Mouse (Mus musculus): ENCODE data around the gene Ostf1.

Ostf1 gene

DNA sequence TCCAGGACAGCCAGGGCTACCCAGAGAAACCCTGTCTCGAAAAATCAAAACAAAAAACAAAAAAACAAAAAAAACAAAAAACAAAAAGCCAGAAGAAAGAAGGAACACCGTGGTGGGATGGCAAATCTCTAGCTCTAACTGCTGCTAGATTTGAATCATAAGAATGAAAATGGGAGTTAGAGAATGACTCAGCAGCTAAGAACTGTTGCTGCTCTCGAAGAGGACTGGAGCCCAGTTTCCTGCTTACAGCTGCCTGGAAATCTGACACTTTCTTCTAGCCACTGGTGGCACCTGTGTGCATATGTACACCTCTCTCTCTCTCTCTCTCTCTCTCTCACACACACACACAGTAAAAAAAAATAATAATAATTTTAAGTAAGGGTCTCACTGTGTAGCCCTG is 14.8 kb upstream of the Ostf1 start:
- WGBS = 53% methylated on average over 3 of the region's 3 CpGs

DNA sequence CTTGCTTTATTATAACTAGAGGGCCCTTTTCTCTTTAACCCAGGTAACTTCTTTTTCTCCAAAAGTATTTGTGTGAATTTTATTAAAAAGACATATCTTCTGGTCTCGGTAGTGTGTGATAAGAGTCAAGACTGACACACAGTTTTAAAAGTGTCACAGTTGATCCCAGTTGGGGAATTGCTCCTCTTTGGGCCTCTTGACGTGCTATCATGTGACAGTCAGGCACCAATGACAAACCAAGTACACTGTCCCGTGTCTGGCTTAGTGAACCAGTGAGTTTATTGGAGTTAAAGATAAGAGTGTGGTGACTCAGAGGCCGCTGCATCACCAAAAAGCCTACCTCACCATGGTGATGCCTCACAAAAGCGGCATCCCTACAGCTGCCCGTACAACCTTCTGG is 12.5 kb upstream of the Ostf1 start:
- WGBS = 90% methylated on average over 6 of the region's 6 CpGs

DNA sequence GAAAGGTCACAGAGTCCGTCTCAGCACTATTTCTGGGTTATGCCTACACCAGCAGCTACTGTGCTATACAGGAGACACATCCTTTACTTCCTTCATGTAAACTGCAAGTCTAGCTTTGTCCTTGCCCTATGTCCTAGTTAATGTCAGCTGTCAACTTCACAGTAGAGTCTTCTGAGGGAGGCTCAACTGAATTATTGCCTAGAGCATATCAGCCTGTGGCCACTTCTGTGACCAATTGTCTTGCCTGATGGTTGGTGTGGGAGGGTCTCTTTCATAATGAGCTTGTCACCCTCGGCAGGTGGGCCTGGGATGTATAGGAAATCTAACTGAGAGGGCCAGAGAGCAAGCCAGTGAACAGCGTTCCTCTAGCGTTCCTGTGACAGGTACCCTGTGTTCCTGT is 11.8 kb upstream of the Ostf1 start:
- 81% methylated on average over 4 of the region's 4 CpGs for WGBS

DNA sequence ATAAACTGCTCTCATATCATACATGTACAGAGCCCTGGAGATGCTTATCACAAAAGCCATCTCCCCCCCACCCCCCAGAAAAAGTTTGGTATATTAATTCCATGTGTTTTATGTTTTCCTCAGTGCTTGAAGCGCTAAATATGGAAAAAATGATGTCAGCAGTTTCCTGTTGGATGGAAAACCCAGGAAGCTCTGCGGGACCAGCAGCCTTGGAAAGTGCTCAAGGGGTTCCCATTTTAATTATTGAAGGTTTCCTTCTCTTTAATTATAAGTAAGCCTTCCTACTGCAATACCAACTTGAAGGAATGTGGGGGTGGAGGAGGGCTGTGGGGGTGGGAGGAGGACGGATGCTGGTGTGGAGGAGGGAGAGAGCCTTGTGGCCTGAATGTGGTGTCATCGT is 9.4 kb upstream of the Ostf1 start:
- WGBS = 72% methylated on average over 4 of the region's 4 CpGs

DNA sequence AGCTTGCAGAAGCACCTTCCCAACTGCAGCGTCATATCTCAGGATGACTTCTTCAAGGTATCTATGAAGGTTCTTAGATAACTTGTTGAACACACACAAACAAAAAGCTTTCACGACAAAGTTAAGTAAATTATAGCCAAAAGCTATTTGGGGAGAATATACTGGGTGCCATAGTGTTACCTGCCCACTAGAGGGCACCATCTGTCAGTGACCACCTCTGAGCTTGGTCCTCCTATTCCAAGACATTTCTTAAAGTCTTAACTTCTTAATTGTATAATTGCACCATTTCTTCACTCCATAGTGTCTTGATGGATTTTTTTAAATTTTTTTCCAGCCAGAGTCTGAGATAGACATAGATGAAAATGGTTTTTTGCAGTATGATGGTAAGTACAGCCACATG is 7.9 kb upstream of the Ostf1 start:
- WGBS = 64% methylated on average over 2 of the region's 2 CpGs

DNA sequence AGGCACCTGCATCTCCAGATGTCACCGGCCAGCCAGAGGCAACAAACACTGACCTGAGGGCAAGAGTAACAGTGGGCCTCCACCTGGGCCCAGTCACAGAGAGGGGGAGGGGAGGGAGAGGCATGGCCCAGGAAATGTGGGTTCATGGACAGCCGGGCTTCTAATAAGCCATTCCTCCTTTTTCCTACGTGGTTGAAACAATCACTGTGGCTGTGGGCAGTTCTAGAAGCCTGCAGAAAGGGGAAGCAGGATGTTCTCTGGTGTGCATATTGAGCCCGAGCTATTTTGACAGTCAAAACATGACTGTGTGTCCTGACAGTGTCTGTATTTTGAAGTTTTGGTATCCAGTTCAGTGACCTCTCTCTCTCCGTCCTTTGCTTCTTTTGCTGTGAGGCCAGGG is 7.3 kb upstream of the Ostf1 start:
- WGBS = 77% methylated on average over 5 of the region's 5 CpGs

DNA sequence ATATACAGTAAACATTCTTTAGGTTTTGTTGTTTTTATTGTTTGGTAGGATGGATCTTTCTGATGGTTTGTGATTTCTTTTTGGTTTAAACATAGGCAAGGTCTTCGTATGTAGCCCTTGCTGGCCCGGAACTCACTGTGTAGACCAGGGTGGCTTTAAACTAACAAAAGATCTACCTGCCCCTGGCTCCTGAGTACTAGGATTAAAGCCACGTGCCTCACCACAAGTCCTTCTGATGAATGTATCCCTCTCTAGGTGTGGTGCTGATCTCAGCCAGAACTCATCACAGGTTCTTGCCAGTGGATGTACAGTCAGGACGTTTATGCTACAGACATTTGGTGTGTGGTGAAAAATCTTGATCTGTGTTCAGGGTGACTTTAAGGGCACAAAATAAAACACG is 6.3 kb upstream of the Ostf1 start:
- WGBS = 91% methylated on average over 5 of the region's 5 CpGs

DNA sequence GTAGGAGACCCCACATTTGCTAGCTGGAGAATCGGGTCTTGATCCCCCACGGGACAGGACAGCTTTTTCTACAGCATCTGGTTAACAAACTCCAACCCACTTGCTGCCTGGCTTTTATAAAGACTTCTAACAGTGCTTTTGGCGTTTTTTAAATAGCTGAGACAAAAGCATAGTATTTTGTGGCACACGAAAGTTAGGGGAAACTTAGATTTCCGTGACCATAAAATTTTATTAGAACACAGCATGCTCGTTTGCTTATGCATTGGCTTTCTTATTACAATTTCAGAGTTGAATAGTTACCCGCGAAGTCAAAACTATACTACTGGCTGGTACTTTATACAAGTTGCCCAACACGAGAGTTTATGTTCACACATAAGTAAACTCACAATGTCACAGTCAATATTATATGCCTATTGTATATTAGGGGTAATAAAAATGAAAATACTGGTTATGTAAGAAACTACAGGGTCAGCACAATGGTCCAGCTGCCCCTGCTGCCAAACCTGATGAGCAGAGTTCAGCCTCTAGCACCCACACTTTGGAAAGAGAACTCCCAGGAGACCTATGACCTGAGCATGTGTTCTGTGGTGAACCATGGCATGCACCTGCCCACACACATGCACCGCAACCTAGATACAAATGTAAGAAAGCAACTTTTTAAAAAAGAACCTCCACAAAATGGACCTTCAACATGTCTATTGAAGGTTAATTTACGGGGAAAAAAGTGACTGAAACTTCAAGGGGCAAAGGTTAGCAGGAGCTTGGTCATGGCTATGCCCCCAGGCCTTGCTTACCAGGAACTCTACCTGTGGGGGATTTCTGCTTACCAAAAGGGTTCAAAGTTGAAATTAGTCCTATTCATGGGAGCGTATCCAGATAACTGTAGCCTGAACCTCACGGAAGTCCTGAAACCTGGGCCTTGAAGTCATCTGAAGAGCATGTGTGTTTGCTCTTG is 885 bp upstream of the Ostf1 start:
- 70% methylated on average over 13 of the region's 13 CpGs for WGBS

DNA sequence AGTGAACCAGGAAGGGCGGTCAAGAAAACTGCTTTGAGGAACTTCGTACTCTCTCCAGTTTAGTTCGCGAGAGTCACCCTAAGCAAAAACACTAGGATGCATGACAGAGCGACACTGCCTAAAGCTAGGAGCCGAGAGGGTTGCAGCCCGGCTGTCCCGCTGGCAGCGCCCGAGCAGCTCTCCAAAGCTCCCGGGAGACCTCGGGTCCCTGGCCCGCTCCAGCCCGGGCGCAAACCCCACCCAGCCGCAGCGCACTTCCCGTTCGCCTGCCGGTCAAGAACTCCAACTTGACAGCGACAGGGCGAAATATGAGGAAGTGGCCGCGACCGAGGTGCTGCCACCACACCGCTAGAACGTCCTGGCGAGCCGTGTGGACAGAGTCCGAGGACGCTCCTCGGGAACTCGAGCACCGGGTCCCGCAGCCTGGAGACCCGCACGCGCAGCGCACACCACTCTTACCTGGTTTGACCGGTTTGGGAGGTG is 421 bp downstream of the Ostf1 start:
- under 1% methylated on average over 40 of the region's 40 CpGs for WGBS

DNA sequence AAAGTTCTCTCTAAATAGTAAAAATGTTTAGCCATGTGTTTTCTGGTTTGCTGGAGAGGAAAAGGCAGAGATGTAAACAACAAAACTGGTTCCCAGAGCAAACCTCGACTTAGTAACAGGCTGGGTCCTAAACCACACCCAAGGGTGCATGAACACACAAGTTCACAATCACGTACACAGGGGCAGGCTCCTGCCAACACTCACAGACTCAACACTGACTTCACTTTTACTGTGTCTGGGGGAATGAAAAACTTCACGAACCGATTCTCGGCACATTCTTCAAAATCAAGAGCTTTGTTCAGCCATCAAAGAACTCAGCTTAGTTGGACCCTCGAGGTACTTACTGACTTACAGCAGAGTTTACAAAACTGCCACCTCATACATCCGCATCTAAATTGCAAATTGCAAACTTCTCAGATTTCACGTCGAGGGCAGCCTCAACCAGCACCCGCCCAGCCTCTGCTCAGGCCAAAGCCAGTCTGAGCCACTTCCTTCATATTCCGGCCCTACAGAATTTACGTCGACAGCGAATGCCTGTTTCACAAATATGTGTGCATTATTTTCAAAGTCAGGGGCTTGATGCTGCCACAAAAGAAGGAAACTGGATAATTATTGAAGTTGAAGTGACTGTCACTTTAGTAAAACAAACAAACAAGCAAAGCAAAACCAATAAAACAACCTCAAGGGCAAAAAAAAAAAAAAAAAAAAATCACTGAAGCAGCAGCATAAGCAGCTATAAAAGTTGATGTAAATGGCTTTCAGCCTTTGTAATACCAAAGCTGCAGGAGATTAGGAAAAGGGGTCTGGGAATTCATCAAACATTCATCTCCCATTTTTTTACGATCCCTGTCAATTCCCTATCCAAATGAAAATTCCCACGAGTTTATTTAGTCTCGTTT is 1.2 kb downstream of the Ostf1 start:
- 23% methylated on average over 17 of the region's 17 CpGs for WGBS

DNA sequence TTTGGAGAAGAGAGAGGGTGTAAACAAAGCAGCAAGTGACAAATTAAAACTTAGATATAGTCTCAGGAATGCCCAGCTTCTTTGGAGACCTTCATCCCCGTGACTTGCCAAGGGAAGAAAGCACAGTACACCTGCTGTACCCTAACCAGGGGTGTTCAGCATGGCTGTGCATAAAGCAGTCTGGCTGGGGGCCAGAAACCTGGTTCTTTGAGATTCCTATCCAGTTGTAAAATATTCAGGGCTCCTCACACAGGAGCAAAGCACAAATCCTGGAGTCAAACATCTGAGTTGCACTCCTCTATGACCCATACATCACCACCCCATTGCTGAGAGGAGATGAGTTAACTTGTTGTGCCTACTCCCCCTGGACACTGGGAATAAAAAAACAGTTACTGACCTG is 2.0 kb downstream of the Ostf1 start:
- WGBS = 86% methylated on average over 1 of the region's 1 CpGs

DNA sequence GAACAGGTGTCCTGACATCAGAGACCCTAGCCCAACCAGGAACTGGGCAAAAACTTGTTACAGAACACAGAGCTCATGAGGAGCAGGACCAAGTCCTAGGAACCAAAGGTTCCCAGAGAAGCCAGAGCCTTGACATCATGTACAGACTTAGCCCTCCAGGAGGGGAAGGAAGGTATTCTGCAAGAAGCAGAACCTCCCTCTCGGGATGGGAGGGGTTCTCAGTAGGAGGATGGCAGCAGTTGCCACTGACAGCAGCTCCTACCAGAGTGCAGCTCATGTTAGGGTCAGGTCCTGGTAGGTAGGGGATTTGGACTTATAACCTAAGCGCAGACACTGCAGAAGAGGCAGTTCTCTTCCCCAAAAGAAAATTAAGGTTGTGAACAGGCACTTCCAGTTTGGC is 7.7 kb downstream of the Ostf1 start:
- WGBS = 80% methylated on average over 2 of the region's 2 CpGs

DNA sequence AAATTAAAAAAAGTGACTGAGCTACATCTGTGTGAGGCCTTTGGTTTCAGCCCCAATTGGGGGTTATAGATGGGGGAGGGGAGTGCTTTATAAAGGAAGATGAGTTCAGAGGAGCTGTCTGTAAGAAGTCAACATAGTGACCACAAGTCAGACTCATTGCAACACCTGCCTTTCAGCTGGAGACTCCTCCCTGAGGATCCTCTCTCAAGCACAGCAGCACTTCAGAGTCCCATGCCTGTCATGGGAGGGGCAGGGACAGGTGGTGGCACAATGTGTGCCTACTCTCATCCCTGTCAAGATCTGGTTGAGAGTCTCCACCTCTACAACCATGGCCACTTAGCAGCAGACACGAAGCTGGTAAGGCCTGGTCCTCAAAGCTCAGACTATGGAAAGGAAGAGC is 11.9 kb downstream of the Ostf1 start:
- WGBS = 81% methylated on average over 1 of the region's 1 CpGs

DNA sequence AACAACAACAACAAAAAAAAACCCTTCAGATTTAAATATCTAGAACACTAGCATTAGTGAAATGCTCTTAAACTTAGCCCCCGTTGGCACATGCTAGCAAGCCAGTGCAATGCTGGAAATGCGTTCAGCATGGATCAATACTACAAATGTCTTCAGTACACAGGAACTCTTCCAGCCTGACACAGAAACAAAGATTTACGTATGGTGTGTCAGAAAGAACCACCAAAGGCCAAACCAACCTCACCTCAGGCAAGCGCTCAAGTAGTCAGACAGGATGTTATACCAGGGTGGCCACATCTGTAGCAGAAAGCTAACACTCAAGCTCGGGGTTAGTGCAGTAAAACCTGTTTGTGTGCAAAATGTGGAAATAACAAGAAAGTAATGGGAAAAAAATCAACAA is 12.6 kb downstream of the Ostf1 start:
- WGBS = 79% methylated on average over 5 of the region's 5 CpGs

DNA sequence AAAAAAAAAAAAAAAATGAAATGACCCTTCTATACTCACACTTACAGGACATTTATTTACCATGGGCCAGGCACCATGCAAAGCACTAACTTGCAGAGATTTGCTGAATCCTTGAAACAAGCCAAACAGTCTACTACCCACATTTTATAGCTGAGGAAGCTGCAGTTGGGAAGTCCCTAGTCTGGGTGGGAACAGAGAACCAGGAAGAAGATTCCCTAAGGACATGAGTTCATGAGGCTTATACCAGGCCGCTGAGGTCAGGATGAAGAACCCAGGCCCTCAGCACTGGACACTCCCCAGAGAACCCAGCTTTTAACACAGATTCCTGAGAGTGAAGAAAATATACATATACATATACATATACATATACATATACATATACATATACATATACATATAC is 14.1 kb downstream of the Ostf1 start:
- 76% methylated on average over 1 of the region's 1 CpGs for WGBS

DNA sequence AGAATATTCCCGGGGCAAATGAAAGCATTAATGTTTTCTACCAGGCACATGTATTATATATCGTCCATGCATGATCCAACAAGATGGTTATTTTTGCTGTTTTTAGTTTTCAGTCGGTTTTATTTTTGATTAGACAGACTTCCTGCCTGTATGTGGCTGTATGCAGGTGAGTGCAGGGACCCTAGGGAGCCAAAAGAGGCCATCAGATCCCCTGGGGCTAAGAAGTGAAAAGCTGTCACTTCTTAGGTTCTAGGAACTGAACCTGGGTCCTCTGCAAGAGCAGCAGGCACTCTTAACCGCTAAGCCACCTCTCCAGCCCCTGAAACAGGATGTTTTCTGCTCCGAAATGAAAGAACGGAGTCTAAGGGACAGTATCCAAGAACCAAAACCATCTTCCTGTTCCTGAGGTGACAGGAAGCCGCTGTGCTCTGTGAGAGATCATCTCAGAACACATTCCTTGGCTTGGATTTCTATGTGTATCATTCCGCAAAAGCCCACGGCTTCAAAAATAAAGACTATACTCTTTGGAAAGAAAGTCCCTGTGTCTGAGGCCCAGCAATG is 15.9 kb downstream of the Ostf1 start:
- 64% methylated on average over 9 of the region's 9 CpGs for WGBS

DNA sequence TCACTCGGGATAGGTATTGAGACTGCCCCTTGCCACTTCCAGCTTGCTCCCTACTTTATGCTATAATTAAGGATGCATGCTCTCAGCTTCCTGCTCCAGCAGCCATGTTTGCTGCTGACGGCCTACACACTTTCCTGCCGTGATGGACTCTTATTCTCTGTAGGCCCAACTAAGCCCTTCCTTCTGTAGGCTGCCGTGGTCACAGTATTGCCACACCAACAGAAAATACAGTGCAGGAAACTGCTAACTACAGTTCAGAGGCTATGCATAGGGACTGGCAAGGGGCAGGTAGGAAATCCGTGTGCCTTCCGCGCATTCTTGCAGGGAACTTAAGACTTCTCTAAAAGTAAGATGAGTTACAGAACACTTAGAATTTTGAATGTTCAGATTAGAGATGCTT is 17.3 kb downstream of the Ostf1 start:
- WGBS = 80% methylated on average over 7 of the region's 7 CpGs

DNA sequence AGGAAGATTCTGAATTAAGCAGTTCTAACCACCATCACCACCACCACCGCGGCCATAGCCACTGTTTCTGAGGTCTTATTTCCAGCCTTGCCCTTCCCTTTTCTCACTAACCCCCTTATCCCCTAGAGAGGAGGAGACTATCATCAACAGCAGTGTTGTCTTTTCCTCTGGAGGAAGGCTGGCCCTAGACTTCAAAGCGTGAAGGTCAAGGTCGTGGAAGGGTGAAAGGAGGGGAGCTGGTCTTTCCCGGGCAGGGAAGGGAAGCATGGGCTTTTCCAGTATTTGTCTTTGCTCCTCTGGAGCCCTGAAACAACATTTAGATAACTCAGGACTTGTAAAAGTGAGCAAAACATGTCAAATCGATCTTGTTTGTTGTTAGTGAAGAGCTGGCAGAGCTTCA is 22.6 kb downstream of the Ostf1 start:
- WGBS = 79% methylated on average over 6 of the region's 6 CpGs

DNA sequence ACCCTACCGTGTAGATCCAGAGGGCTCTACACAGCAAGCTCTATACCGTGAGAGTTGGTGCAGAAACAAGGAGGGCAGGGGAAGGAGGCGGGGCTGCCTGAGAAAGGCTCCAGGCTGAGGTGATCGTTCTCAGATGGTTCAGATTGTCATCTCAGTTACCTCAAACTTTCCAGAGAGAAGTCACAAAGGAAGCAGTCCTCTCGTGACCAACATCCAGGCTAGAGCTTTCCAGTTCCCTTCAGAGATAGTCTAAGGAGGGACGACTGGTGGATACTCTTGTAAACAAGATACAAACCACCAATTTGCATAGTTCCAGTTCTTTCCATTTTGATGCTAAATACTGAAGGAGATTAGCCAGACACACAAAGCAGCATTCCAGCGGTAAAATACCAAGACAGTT is 23.7 kb downstream of the Ostf1 start:
- 64% methylated on average over 7 of the region's 7 CpGs for WGBS

DNA sequence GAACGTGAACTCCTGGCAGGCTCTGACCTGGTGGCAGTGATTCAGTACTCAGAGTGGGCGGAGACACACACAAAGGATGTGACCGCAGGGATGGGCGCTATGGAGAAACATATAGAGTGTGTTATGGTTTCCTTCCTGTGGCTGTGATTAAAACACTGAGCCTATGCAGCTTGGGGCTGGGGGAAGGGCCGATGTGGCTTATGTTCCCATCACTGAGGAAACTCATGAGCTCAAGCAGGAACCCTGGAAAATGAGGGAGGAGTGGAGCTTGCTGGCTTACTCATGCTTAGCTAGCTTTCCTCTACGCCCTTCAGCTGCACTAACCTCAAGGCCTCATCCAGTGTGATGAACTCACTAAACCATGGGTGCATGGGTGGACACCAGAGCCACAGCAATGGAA is 28.6 kb downstream of the Ostf1 start:
- WGBS = 79% methylated on average over 6 of the region's 6 CpGs

DNA sequence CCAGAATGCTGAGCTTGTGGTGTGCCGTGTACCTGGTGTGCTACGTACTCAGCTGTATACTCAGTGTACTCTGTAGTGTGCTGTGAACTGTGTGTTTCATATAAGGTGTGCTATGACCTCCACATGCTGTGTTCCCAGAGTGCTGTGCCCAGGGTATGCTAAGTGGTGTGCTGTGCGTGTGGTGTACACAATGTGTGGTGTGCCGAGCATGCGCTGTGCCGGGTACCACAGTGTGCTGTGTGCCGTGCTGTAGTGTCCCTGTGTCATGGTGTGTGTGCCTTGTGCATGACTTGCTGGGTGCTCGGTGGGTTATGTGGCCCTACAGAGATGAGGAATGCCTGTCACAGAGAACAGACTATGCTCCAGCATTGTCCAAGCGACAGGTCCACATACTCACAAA is 31.0 kb downstream of the Ostf1 start:
- 98% methylated on average over 9 of the region's 9 CpGs for WGBS

DNA sequence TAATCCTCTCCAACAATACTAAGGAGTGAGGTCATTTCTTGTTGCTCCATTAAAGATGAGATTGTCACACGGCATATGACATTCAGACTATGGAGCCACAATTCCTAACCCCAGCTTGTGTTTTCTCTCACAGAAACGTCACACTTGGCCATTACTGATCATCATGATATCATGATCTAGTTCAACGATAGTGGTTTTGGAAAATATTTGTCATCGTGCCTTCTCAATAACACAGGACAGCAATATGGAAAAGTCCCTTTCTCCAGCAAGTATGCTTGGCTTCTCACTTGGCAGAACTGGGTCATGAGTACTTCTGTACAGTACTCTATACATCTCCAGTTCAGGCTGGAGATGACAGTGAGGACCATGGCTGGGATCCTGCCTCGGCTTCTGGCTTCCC is 32.0 kb downstream of the Ostf1 start:
- WGBS = 96% methylated on average over 5 of the region's 5 CpGs

All from cerebral cortex, adult 2 months (tissue).